In genomic region chr9:45733246-45733645, GRCm38 (mm10) we compare ENCODE assay signal across 18 mouse cellular contexts.
DNase-seq lines count a peak whose midpoint lies in the region; ATAC-seq and TF ChIP-seq lines count a peak whose summit lies in the region.
"Had no signal": no experiment of that assay in that cellular context is flagged by ENCODE, and none has a peak within 500 bp of the region (broad histone marks: within the 10 kb centered on the region; RNA-seq: fewer than 3 reads in every experiment).

No protein-coding gene starts in this region.

- no peaks in the 10 kb centered on the region for H3K27me3 ChIP-seq in hindbrain, postnatal 0 days (ENCODE audit: insufficient read depth, low read length)
- H3K27me3 ChIP-seq in hindbrain, embryonic 14.5 days (ENCODE audit: control insufficient read depth, insufficient read depth, low read length), result no peaks in the 10 kb centered on the region
- no peaks in the 10 kb centered on the region for H3K27me3 ChIP-seq in forebrain, embryonic 10.5 days (ENCODE audit: poor library complexity, severe bottlenecking)

- H3K36me3 ChIP-seq in hindbrain, postnatal 0 days (ENCODE audit: insufficient read depth, low read length), result no peaks in the 10 kb centered on the region
- H3K36me3 ChIP-seq in hindbrain, embryonic 14.5 days (replicated peaks; ENCODE audit: control insufficient read depth, insufficient read depth), result peaks cover 6% of the 10 kb centered on the region; the same call in 1 of the 2 replicates
- H3K36me3 ChIP-seq in forebrain, embryonic 10.5 days (replicated peaks), result no peaks in the 10 kb centered on the region
- H3K36me3 ChIP-seq: embryonic facial prominence, embryonic 10.5 days; heart, embryonic 10.5 days had no signal

- no peak for TF ChIP-seq CTCF in hindbrain, postnatal 0 days (IDR thresholded peaks at IDR 0.05; ENCODE audit: low read depth)
- no peak for TF ChIP-seq CTCF in brain, embryonic 14.5 days (IDR thresholded peaks at IDR 0.05; ENCODE audit: borderline replicate concordance, extremely low read depth, insufficient read depth, insufficient read length)

- H3K9ac ChIP-seq in hindbrain, postnatal 0 days (replicated peaks; ENCODE audit: low read length), result no peak overlapping the region
- no peak overlapping the region for H3K9ac ChIP-seq in hindbrain, embryonic 14.5 days
- H3K9ac ChIP-seq: hindbrain, embryonic 13.5 days had no signal

- H3K4me3 ChIP-seq in hindbrain, postnatal 0 days (ENCODE audit: low read length), result no peak overlapping the region
- no peak overlapping the region for H3K4me3 ChIP-seq in hindbrain, embryonic 14.5 days (replicated peaks; ENCODE audit: low read length)
- H3K4me3 ChIP-seq in forebrain, embryonic 10.5 days, result no peak overlapping the region
- H3K4me3 ChIP-seq: embryonic facial prominence, embryonic 10.5 days; heart, embryonic 10.5 days; hindbrain, embryonic 13.5 days had no signal

- WGBS in hindbrain, postnatal 0 days, result 37% methylated on average over 6 of the region's 6 CpGs
- 57% methylated on average over 6 of the region's 6 CpGs for WGBS in hindbrain, embryonic 14.5 days
- WGBS in forebrain, embryonic 10.5 days, result 81% methylated on average over 6 of the region's 6 CpGs

- H3K4me2 ChIP-seq in hindbrain, postnatal 0 days (ENCODE audit: low read depth, low read length), result no peak overlapping the region
- no peak overlapping the region for H3K4me2 ChIP-seq in hindbrain, embryonic 14.5 days (replicated peaks)
- H3K4me2 ChIP-seq: hindbrain, embryonic 13.5 days had no signal

- no peaks in the 10 kb centered on the region for H3K4me1 ChIP-seq in hindbrain, postnatal 0 days (ENCODE audit: insufficient read depth, low read length)
- H3K4me1 ChIP-seq in hindbrain, embryonic 14.5 days (replicated peaks; ENCODE audit: control insufficient read depth, insufficient read depth, low read length), result 0 out of 2 replicates have a peak, but pooled peaks cover 2% of the 10 kb centered on the region
- H3K4me1 ChIP-seq in forebrain, embryonic 10.5 days, result no peaks in the 10 kb centered on the region
- H3K4me1 ChIP-seq: embryonic facial prominence, embryonic 10.5 days; heart, embryonic 10.5 days; hindbrain, embryonic 13.5 days had no signal

- TF ChIP-seq POLR2A in brain, embryonic 14.5 days (IDR thresholded peaks at IDR 0.05; ENCODE audit: borderline replicate concordance, extremely low read depth, insufficient read depth, insufficient read length, poor library complexity, severe bottlenecking), result no peak

- H3K27ac ChIP-seq in hindbrain, postnatal 0 days, result 0 out of 2 replicates have a peak overlapping the region, but pooled peaks have one; percentile 11
- no peak overlapping the region for H3K27ac ChIP-seq in hindbrain, embryonic 14.5 days
- H3K27ac ChIP-seq in forebrain, embryonic 10.5 days, result no peak overlapping the region
- H3K27ac ChIP-seq: embryonic facial prominence, embryonic 10.5 days; heart, embryonic 10.5 days; hindbrain, embryonic 13.5 days had no signal

- ATAC-seq in hindbrain, postnatal 0 days, result 0 out of 2 replicates have a peak, but pooled peaks have one; percentile 40
- no peak for ATAC-seq in hindbrain, embryonic 14.5 days (ENCODE audit: low FRiP score)
- ATAC-seq: forebrain, embryonic 14.5 days; intestine, embryonic 16.5 days had no signal

- DNase-seq in cerebellum, postnatal 10 days, result peak; percentile 69 to 71
- DNase-seq in cerebellum, adult 9-10 months, result no peak
- peak; percentile 38 for DNase-seq in hindbrain, postnatal 0 days (ENCODE audit: low spot score)
- no peak for DNase-seq in hindbrain, embryonic 14.5 days (ENCODE audit: low spot score)
- peak; percentile 41 for DNase-seq in MN1 (ENCODE audit: low spot score)
- DNase-seq in brain, embryonic 14.5 days (ENCODE audit: low read depth), result peak; percentile 17
- no peak for DNase-seq in forebrain, embryonic 10.5 days (ENCODE audit: extremely low spot score, low spot score)
- DNase-seq: adrenal gland, adult 2 months; adrenal gland, postnatal 25 days; gastrocnemius, postnatal 36 days; heart, adult 11 months; heart, postnatal 14 days; kidney, adult 2 months had no signal

- no peaks in the 10 kb centered on the region for H3K9me3 ChIP-seq in hindbrain, postnatal 0 days (ENCODE audit: low read length)
- H3K9me3 ChIP-seq in hindbrain, embryonic 14.5 days (ENCODE audit: control insufficient read depth, low read length), result no peaks in the 10 kb centered on the region
- H3K9me3 ChIP-seq in forebrain, embryonic 10.5 days, result no peaks in the 10 kb centered on the region
- H3K9me3 ChIP-seq: embryonic facial prominence, embryonic 10.5 days; heart, embryonic 10.5 days; hindbrain, embryonic 13.5 days had no signal

Comparison
In these comparisons a context has a peak if more than half of its experiments do, and no peak if none do; other contexts are left out.
1. DNase-seq: peak in cerebellum, postnatal 10 days (2 of 2), hindbrain, postnatal 0 days (single experiment), MN1 (single experiment) and brain, embryonic 14.5 days (single experiment); none in cerebellum, adult 9-10 months (single experiment), hindbrain, embryonic 14.5 days (single experiment) and forebrain, embryonic 10.5 days (single experiment).